Mouse (Mus musculus): ENCODE data around the gene Cnot8. TPM values are rescaled to one million over a fixed set of nuclear protein-coding genes. Genes with fewer than 3 reads are reported as not detected.

Cnot8 gene
- polyA plus RNA-seq, 1 experiment from 2014 or later = 87.2 TPM

DNA sequence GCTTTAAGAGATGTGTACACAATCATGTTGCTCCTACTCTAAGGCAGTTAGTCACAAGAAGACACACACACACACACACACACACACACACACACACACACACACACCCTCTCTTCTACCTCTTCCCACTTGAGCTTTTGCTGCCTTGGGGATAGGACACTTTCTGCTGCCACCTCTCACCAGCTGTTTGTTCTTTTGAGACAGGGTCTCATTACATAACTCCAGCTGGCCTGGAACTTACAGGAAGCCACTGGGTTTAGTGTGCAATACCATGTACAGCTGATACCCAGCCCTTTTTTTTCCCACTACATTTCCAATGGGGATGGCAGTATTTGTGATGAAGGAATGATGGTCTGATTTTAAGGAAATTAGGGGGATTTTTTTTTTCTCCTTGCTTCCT, 31.3 kb downstream of the Cnot8 start:
- H3K27me3 ChIP-seq (ENCODE audit: control insufficient read depth, insufficient read depth, low read depth, low read length) = no peaks in the 10 kb centered on the region
- H3K4me1 ChIP-seq (replicated peaks; ENCODE audit: control insufficient read depth, insufficient read depth, low read length) = no peaks in the 10 kb centered on the region
- H3K27ac ChIP-seq (ENCODE audit: low read length) = no peak overlapping the region
- no peaks in the 10 kb centered on the region for H3K9me3 ChIP-seq (ENCODE audit: control insufficient read depth, low read length)
- H3K4me2 ChIP-seq (ENCODE audit: low read depth, low read length) = no peak overlapping the region
- ATAC-seq (ENCODE audit: low read depth) = no peak
- H3K9ac ChIP-seq (ENCODE audit: low read length) = no peak overlapping the region
- H3K36me3 ChIP-seq (ENCODE audit: control insufficient read depth, insufficient read depth, low read length) = peaks cover 27% of the 10 kb centered on the region
- no peak overlapping the region for H3K4me3 ChIP-seq (ENCODE audit: low read length)

DNA sequence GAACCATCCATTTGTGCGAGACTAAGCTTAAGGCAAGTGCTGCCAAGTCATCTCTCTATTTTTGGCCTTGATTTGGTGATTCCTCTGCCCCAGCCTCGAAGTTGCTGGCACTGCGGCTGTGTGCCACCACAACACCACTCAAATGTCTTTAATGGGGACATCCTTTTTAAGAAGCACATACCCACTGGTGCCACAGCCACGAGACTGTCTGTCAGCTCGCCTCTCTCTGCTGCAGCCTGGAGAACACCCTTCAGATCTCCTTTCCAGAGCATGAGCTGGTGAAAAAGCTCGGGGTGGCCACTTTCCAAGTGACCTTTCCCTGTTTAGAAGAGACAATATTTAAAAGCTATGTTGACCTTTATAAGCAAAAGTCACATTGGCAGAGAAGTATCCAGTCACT, 32.7 kb downstream of the Cnot8 start:
- no peak overlapping the region for H3K9ac ChIP-seq (ENCODE audit: low read length)
- 91% methylated on average over 6 of the region's 6 CpGs for WGBS
- H3K36me3 ChIP-seq (ENCODE audit: control insufficient read depth, insufficient read depth, low read length) = peaks cover 38% of the 10 kb centered on the region
- H3K27me3 ChIP-seq (ENCODE audit: control insufficient read depth, insufficient read depth, low read depth, low read length) = no peaks in the 10 kb centered on the region
- H3K9me3 ChIP-seq (ENCODE audit: control insufficient read depth, low read length) = no peaks in the 10 kb centered on the region
- no peaks in the 10 kb centered on the region for H3K4me1 ChIP-seq (replicated peaks; ENCODE audit: control insufficient read depth, insufficient read depth, low read length)
- no peak for ATAC-seq (ENCODE audit: low read depth)
- no peak overlapping the region for H3K4me2 ChIP-seq (ENCODE audit: low read depth, low read length)
- no peak overlapping the region for H3K4me3 ChIP-seq (ENCODE audit: low read length)
- H3K27ac ChIP-seq (ENCODE audit: low read length) = no peak overlapping the region

DNA sequence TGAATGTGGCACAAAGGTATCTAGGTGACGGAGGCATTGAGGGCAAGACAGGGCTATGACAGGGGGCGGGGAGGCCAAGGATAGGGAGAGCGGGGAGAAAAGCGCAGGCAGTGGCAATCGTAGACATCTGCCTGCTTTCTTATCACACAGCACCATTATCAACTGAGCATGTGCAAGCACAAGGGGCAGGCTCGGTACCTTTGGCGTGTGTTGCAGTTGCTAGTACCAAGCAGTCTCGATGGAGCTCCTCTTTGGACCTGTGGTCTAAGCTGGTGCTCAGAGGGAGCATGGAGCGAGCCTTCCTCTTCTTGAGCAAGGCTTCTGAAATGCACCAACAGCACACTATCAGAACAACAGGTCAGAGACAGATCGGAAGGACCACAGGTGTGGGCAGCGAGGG, 34.9 kb downstream of the Cnot8 start:
- no peak overlapping the region for H3K9ac ChIP-seq (ENCODE audit: low read length)
- ATAC-seq (ENCODE audit: low read depth) = no peak
- no peaks in the 10 kb centered on the region for H3K27me3 ChIP-seq (ENCODE audit: control insufficient read depth, insufficient read depth, low read depth, low read length)
- WGBS = 89% methylated on average over 11 of the region's 11 CpGs
- H3K9me3 ChIP-seq (ENCODE audit: control insufficient read depth, low read length) = no peaks in the 10 kb centered on the region
- no peak overlapping the region for H3K4me3 ChIP-seq (ENCODE audit: low read length)
- no peaks in the 10 kb centered on the region for H3K4me1 ChIP-seq (replicated peaks; ENCODE audit: control insufficient read depth, insufficient read depth, low read length)
- H3K36me3 ChIP-seq (ENCODE audit: control insufficient read depth, insufficient read depth, low read length) = peaks cover 41% of the 10 kb centered on the region
- H3K27ac ChIP-seq (ENCODE audit: low read length) = no peak overlapping the region
- no peak overlapping the region for H3K4me2 ChIP-seq (ENCODE audit: low read depth, low read length)

GRCm38 (mm10) chr11:58139466-58139865, 35.5 kb downstream of the Cnot8 start:
- WGBS = 80% methylated on average over 3 of the region's 3 CpGs
- Histone ChIP-seq H3K4me2 (ENCODE audit: low read depth, low read length) (no peak overlapping the region), H3K27ac (ENCODE audit: low read length) (no peak overlapping the region), H3K4me1 (replicated peaks; ENCODE audit: control insufficient read depth, insufficient read depth, low read length) (no peaks in the 10 kb centered on the region), H3K9me3 (ENCODE audit: control insufficient read depth, low read length) (no peaks in the 10 kb centered on the region), H3K9ac (ENCODE audit: low read length) (no peak overlapping the region), H3K27me3 (ENCODE audit: control insufficient read depth, insufficient read depth, low read depth, low read length) (no peaks in the 10 kb centered on the region), H3K4me3 (ENCODE audit: low read length) (no peak overlapping the region), H3K36me3 (ENCODE audit: control insufficient read depth, insufficient read depth, low read length) (peaks cover 37% of the 10 kb centered on the region)
- ATAC-seq (ENCODE audit: low read depth) = no peak

DNA sequence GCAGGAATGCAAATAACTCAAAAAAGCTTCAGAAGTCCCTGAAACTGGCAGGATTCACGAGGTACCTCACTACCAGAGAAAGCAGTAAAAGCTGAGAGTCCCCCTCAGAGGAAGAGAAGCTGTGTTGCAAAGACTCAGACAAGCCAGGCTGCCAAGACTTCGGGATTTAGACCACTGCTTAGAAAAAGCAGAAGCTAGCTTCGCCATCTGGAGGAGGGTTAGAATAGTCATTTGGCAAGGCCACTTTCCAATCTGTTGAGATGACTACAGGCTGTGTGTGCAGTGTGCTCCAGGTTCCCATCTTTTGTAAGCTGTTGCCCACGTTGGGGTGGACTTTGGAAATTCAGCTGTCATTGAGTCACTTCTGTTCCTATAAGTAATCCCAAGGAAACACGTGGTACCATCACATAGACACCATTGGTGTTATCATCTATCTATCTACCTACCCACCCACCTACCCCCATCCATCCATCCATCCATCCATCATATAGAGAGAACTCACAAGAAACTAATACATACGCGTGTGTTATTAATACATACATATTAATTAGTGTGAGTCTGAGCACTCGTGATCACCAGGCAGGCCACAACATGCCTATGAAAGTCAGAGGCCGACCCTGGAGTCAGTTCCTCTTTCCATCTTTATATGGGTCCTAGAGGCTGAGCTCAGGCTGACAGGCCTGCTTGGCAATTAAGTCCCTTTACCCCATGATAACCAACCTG, 39.9 kb downstream of the Cnot8 start:
- H3K27me3 ChIP-seq (ENCODE audit: control insufficient read depth, insufficient read depth, low read depth, low read length) = no peaks in the 10 kb centered on the region
- no peaks in the 10 kb centered on the region for H3K4me1 ChIP-seq (replicated peaks; ENCODE audit: control insufficient read depth, insufficient read depth, low read length)
- 83% methylated on average over 9 of the region's 9 CpGs for WGBS
- H3K4me2 ChIP-seq (ENCODE audit: low read depth, low read length) = no peak overlapping the region
- H3K9ac ChIP-seq (ENCODE audit: low read length) = no peak overlapping the region
- peaks cover 38% of the 10 kb centered on the region for H3K36me3 ChIP-seq (ENCODE audit: control insufficient read depth, insufficient read depth, low read length)
- no peak for ATAC-seq (ENCODE audit: low read depth)
- no peak overlapping the region for H3K27ac ChIP-seq (ENCODE audit: low read length)
- H3K4me3 ChIP-seq (ENCODE audit: low read length) = no peak overlapping the region
- no peaks in the 10 kb centered on the region for H3K9me3 ChIP-seq (ENCODE audit: control insufficient read depth, low read length)

GRCm38 (mm10) chr11:58146241-58146640, 42.3 kb downstream of the Cnot8 start:
- Histone ChIP-seq H3K9me3 (ENCODE audit: control insufficient read depth, low read length) (no peaks in the 10 kb centered on the region), H3K9ac (ENCODE audit: low read length) (no peak overlapping the region), H3K4me2 (ENCODE audit: low read depth, low read length) (no peak overlapping the region), H3K4me3 (ENCODE audit: low read length) (no peak overlapping the region), H3K36me3 (ENCODE audit: control insufficient read depth, insufficient read depth, low read length) (peaks cover 36% of the 10 kb centered on the region), H3K27me3 (ENCODE audit: control insufficient read depth, insufficient read depth, low read depth, low read length) (no peaks in the 10 kb centered on the region), H3K4me1 (replicated peaks; ENCODE audit: control insufficient read depth, insufficient read depth, low read length) (no peaks in the 10 kb centered on the region), H3K27ac (ENCODE audit: low read length) (no peak overlapping the region)
- ATAC-seq (ENCODE audit: low read depth) = no peak
- WGBS = 75% methylated on average over 5 of the region's 5 CpGs

DNA sequence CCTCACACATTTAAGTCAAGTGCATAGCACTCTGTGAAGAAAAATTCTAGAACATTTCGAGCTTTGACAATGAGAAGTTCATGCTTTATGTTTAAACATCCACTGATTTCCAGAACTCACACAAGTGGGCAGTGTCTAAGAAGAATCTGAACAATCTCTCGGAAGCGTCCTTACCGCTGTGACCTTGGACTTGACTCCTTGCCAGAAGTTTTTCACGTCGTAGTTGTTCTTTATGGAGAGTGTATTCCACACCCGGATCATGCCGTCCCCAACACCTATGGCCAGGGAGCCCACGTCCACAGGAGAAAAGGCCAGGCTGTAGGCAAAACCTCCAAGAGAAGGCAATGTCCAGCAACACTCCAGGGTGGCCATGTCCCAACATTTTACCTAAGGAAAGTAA, 51.5 kb downstream of the Cnot8 start:
- H3K9ac ChIP-seq (ENCODE audit: low read length) = no peak overlapping the region
- WGBS = 85% methylated on average over 9 of the region's 9 CpGs
- no peak overlapping the region for H3K4me2 ChIP-seq (ENCODE audit: low read depth, low read length)
- peaks cover 27% of the 10 kb centered on the region for H3K36me3 ChIP-seq (ENCODE audit: control insufficient read depth, insufficient read depth, low read length)
- no peak for ATAC-seq (ENCODE audit: low read depth)
- H3K4me1 ChIP-seq (replicated peaks; ENCODE audit: control insufficient read depth, insufficient read depth, low read length) = no peaks in the 10 kb centered on the region
- no peak overlapping the region for H3K4me3 ChIP-seq (ENCODE audit: low read length)
- no peaks in the 10 kb centered on the region for H3K27me3 ChIP-seq (ENCODE audit: control insufficient read depth, insufficient read depth, low read depth, low read length)
- no peak overlapping the region for H3K27ac ChIP-seq (ENCODE audit: low read length)
- no peaks in the 10 kb centered on the region for H3K9me3 ChIP-seq (ENCODE audit: control insufficient read depth, low read length)

DNA sequence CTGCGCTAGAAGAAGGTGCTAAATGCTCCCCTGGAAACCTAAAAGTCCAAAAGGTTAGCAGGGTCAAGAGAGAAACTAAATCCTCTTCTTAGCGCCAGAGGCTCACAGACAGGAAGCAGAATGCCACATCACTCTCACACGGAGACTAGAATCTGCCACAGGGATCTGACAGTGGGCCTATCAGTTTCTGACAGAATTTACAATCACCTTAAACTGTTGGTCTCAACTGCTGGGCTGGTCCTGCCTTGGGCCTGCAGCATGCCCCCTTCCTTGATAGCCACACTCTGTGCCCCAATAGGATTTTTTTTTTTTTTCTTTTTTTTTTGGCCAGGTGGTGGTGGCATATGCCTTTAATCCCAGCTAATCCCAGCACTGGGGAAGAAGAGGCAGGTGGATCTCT, 52.9 kb downstream of the Cnot8 start:
- Histone ChIP-seq H3K4me3 (ENCODE audit: low read length) (no peak overlapping the region), H3K9me3 (ENCODE audit: control insufficient read depth, low read length) (no peaks in the 10 kb centered on the region), H3K27ac (ENCODE audit: low read length) (no peak overlapping the region), H3K9ac (ENCODE audit: low read length) (no peak overlapping the region), H3K4me2 (ENCODE audit: low read depth, low read length) (no peak overlapping the region), H3K27me3 (ENCODE audit: control insufficient read depth, insufficient read depth, low read depth, low read length) (no peaks in the 10 kb centered on the region), H3K4me1 (replicated peaks; ENCODE audit: control insufficient read depth, insufficient read depth, low read length) (no peaks in the 10 kb centered on the region), H3K36me3 (ENCODE audit: control insufficient read depth, insufficient read depth, low read length) (peaks cover 27% of the 10 kb centered on the region)
- WGBS = 74% methylated on average over 3 of the region's 3 CpGs
- ATAC-seq (ENCODE audit: low read depth) = no peak

DNA sequence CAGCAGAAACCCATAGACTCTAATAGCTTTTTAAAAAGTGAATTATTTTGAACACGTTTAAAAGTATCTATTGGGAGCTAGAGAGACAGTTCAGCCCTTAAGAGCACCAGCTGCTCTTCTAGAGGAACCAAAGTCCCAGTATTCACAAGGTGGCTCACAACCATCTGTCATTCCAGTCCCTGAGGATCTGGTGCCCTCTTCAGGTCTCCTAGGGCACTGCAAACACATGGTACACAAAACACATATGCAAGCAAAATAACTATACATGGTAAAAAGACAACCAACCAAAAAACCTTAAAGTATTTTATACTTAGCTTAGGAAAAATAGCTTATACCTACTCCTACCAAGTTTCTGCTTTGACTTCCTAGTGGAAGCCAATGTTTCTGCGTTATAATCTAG, 61.1 kb downstream of the Cnot8 start:
- Histone ChIP-seq H3K4me2 (ENCODE audit: low read depth, low read length) (no peak overlapping the region), H3K4me3 (ENCODE audit: low read length) (no peak overlapping the region), H3K9me3 (ENCODE audit: control insufficient read depth, low read length) (no peaks in the 10 kb centered on the region), H3K36me3 (ENCODE audit: control insufficient read depth, insufficient read depth, low read length) (peaks cover 25% of the 10 kb centered on the region), H3K9ac (ENCODE audit: low read length) (no peak overlapping the region), H3K27me3 (ENCODE audit: control insufficient read depth, insufficient read depth, low read depth, low read length) (no peaks in the 10 kb centered on the region), H3K4me1 (replicated peaks; ENCODE audit: control insufficient read depth, insufficient read depth, low read length) (peaks cover 8% of the 10 kb centered on the region), H3K27ac (ENCODE audit: low read length) (no peak overlapping the region)
- WGBS = 95% methylated on average over 2 of the region's 2 CpGs
- no peak for ATAC-seq (ENCODE audit: low read depth)

- Histone ChIP-seq H3K27ac (ENCODE audit: low read length) (peak overlapping the region; percentile 23; the same call in 1 of the 2 replicates), H3K4me1 (replicated peaks; ENCODE audit: control insufficient read depth, insufficient read depth, low read length) (peaks cover 14% of the 10 kb centered on the region), H3K4me2 (ENCODE audit: low read depth, low read length) (peak overlapping the region; percentile 81), H3K27me3 (ENCODE audit: control insufficient read depth, insufficient read depth, low read depth, low read length) (no peaks in the 10 kb centered on the region), H3K36me3 (ENCODE audit: control insufficient read depth, insufficient read depth, low read length) (peaks cover 18% of the 10 kb centered on the region), H3K9ac (ENCODE audit: low read length) (peak overlapping the region; percentile 87), H3K9me3 (ENCODE audit: control insufficient read depth, low read length) (no peaks in the 10 kb centered on the region), H3K4me3 (ENCODE audit: low read length) (peak overlapping the region; percentile 91)
- ATAC-seq (ENCODE audit: low read depth) = no peak
- WGBS = 1% methylated on average over 8 of the region's 8 CpGs
Observed at GRCm38 (mm10) chr11:58167822-58168166, 63.8 kb downstream of the Cnot8 start.
